In genomic region chr4:129144401-129145367, GRCm38 (mm10) we compare ENCODE assay signal across 7 mouse cellular contexts. TPM values are rescaled to one million over a fixed set of nuclear protein-coding genes. Genes with fewer than 3 reads are reported as not detected.
DNase-seq lines count a peak whose midpoint lies in the region; ATAC-seq lines count a peak whose summit lies in the region.

No protein-coding gene starts in this region.

- H3K27me3 ChIP-seq in neural tube, embryonic 14.5 days (ENCODE audit: control insufficient read depth, insufficient read depth, low read length) = no peaks in the 10 kb centered on the region

- H3K4me1 ChIP-seq in neural tube, embryonic 14.5 days (ENCODE audit: control insufficient read depth, insufficient read depth, low read length) = peaks cover 15% of the 10 kb centered on the region; the same call in 1 of the 2 replicates

- H3K9me3 ChIP-seq in neural tube, embryonic 14.5 days (ENCODE audit: control insufficient read depth, low read length) = no peaks in the 10 kb centered on the region

- H3K4me3 ChIP-seq in neural tube, embryonic 14.5 days (ENCODE audit: low read depth, low read length) = no peak overlapping the region

- DNase-seq in cerebellum, adult 11 months = peak; percentile 84
- DNase-seq in cerebellum, postnatal 36 days = peak; percentile 87 to 89
- DNase-seq in layer of hippocampus, adult 8-10 months (ENCODE audit: low spot score in 2 of 2) = peak; percentile 86 to 90
- DNase-seq in adrenal gland, postnatal 14 days = no peak
- DNase-seq in spleen, postnatal 36 days (ENCODE audit: low spot score in 2 of 2) = no peak
- DNase-seq in kidney, postnatal 25 days = no peak

- WGBS in neural tube, embryonic 14.5 days = 26% methylated on average over 16 of the region's 16 CpGs

- peak; percentile 66; the same call in 1 of the 2 replicates for ATAC-seq in neural tube, embryonic 14.5 days (ENCODE audit: low read depth)

- peaks cover 4% of the 10 kb centered on the region; the same call in 1 of the 2 replicates for H3K36me3 ChIP-seq in neural tube, embryonic 14.5 days (ENCODE audit: control insufficient read depth, insufficient read depth, low read length)

- peak overlapping the region; percentile 29 for H3K27ac ChIP-seq in neural tube, embryonic 14.5 days (ENCODE audit: low read depth, low read length)

- 0 out of 2 replicates have a peak overlapping the region, but pooled peaks have one; percentile 18 for H3K9ac ChIP-seq in neural tube, embryonic 14.5 days (replicated peaks; ENCODE audit: low read depth, low read length)

- H3K4me2 ChIP-seq in neural tube, embryonic 14.5 days (ENCODE audit: low read depth, low read length) = no peak overlapping the region

RNA-seq across cellular contexts. Expression of gene Fndc5, which starts 7.9 kb away (rescaled TPM):
- total RNA-seq in layer of hippocampus, adult 8-10 months (2022) = 10 to 100 TPM; 65.6 to 77.6 (median 69.9) TPM
- polyA plus RNA-seq in neural tube, embryonic 14.5 days (2014; fragmentation: Nextera tagmentation; extraction: Ambion mirVana) = 27.4 and 32.4 TPM in 2 replicates
- total RNA-seq in adrenal gland, postnatal 14 days (2021) = 13.1 and 18.0 TPM in 2 replicates

RNA-seq across cellular contexts. Expression of gene Hpca, which starts 22.8 kb away (rescaled TPM):
- 1,000 to 10,000 TPM; 1,891 to 2,020 (median 1,922) TPM for total RNA-seq in layer of hippocampus, adult 8-10 months (2022)
- 41.5 and 56.4 TPM in 2 replicates for polyA plus RNA-seq in neural tube, embryonic 14.5 days (2014; fragmentation: Nextera tagmentation; extraction: Ambion mirVana)
- 1.2 and 5.1 TPM in 2 replicates for total RNA-seq in adrenal gland, postnatal 14 days (2021)

RNA-seq across cellular contexts. Expression of gene Tmem54, which starts 39.3 kb away (rescaled TPM):
- total RNA-seq in layer of hippocampus, adult 8-10 months (2022) = not detected
- polyA plus RNA-seq in neural tube, embryonic 14.5 days (2014; fragmentation: Nextera tagmentation; extraction: Ambion mirVana) = 0.32 TPM in 1 of 2 replicates, not detected in the other
- not detected in 2 replicates for total RNA-seq in adrenal gland, postnatal 14 days (2021)

RNA-seq across cellular contexts. Expression of gene S100pbp, which starts 44.8 kb away (rescaled TPM):
- 10 to 100 TPM; 33.2 to 41.3 (median 39.6) TPM for total RNA-seq in layer of hippocampus, adult 8-10 months (2022)
- 18.3 and 19.8 TPM in 2 replicates for polyA plus RNA-seq in neural tube, embryonic 14.5 days (2014; fragmentation: Nextera tagmentation; extraction: Ambion mirVana)
- 24.5 and 30.0 TPM in 2 replicates for total RNA-seq in adrenal gland, postnatal 14 days (2021)

RNA-seq across cellular contexts. Expression of gene Yars, which starts 44.9 kb away (rescaled TPM):
- total RNA-seq in layer of hippocampus, adult 8-10 months (2022) = 10 to 100 TPM; 85.5 to 91.6 (median 87.1) TPM
- polyA plus RNA-seq in neural tube, embryonic 14.5 days (2014; fragmentation: Nextera tagmentation; extraction: Ambion mirVana) = 130 and 134 TPM in 2 replicates
- total RNA-seq in adrenal gland, postnatal 14 days (2021) = 72.1 and 85.5 TPM in 2 replicates

Comparison
In these comparisons a context has a peak if more than half of its experiments do, and no peak if none do; other contexts are left out.
1. DNase-seq: peak in cerebellum, adult 11 months (single experiment), cerebellum, postnatal 36 days (2 of 2) and layer of hippocampus, adult 8-10 months (2 of 2); none in adrenal gland, postnatal 14 days (single experiment), spleen, postnatal 36 days (0 of 2) and kidney, postnatal 25 days (0 of 2).
2. RNA of gene Hpca, which starts 22.8 kb away (total RNA-seq): 1,891 to 2,020 TPM in layer of hippocampus, adult 8-10 months; 1.2 to 5.1 TPM in adrenal gland, postnatal 14 days; every median in the first group is over 100 times any median in the second.